Mouse (Mus musculus): ENCODE data around the gene Slco4c1. TPM values are rescaled to one million over a fixed set of nuclear protein-coding genes. Genes with fewer than 3 reads are reported as not detected.
A peak's percentile ranks its signal among the peaks of the same experiment; 100 is the strongest.

The Slco4c1 gene
- 4.7 and 5.4 TPM in 2 replicates for polyA plus RNA-seq (2014; fragmentation: Nextera tagmentation; extraction: Ambion mirVana)

- Histone ChIP-seq H3K27me3 (ENCODE audit: insufficient read depth, low read length) (peaks cover 8% of the 10 kb centered on the region; the same call in 1 of the 2 replicates), H3K9me3 (ENCODE audit: low read depth, low read length) (no peaks in the 10 kb centered on the region), H3K4me2 (peak within 1 kb of the TSS; percentile 83), H3K4me3 (ENCODE audit: low read depth, low read length) (peak within 1 kb of the TSS; percentile 45), H3K9ac (peak within 1 kb of the TSS; percentile 38; the same call in 1 of the 2 replicates), H3K27ac (ENCODE audit: low read depth) (no peak within 1 kb of the TSS), H3K4me1 (ENCODE audit: insufficient read depth) (peaks cover 5% of the 10 kb centered on the region; the same call in 1 of the 2 replicates), H3K36me3 (ENCODE audit: insufficient read depth) (no peaks in the 10 kb centered on the region)
- 1% methylated on average over 40 of the region's 40 CpGs for WGBS
- no peak for TF ChIP-seq CTCF (IDR thresholded peaks at IDR 0.05; ENCODE audit: low read depth)
- DNase-seq: peak; percentile 68
- ATAC-seq (ENCODE audit: insufficient read depth): peak; percentile 91
These were observed at the start of gene Slco4c1 for GRCm38 (mm10) chr1:96871528-96872360. TSS of gene Slco4c1 (minus strand) at chr1:96872171.

- DNase-seq: no peak
- Histone ChIP-seq H3K4me2 (no peak overlapping the region), H3K9me3 (ENCODE audit: low read depth, low read length) (no peaks in the 10 kb centered on the region), H3K27ac (ENCODE audit: low read depth) (no peak overlapping the region), H3K4me3 (ENCODE audit: low read depth, low read length) (no peak overlapping the region), H3K36me3 (ENCODE audit: insufficient read depth) (no peaks in the 10 kb centered on the region), H3K9ac (no peak overlapping the region), H3K4me1 (ENCODE audit: insufficient read depth) (no peaks in the 10 kb centered on the region), H3K27me3 (ENCODE audit: insufficient read depth, low read length) (no peaks in the 10 kb centered on the region)
- no peak for TF ChIP-seq CTCF (IDR thresholded peaks at IDR 0.05; ENCODE audit: low read depth)
- no peak for ATAC-seq (ENCODE audit: insufficient read depth)
These were observed 45.4 kb upstream of the Slco4c1 start for GRCm38 (mm10) chr1:96917333-96917732.

- H3K9ac ChIP-seq: no peak overlapping the region
- H3K9me3 ChIP-seq (ENCODE audit: low read depth, low read length): no peaks in the 10 kb centered on the region
- ATAC-seq (ENCODE audit: insufficient read depth): no peak; the same call in 1 of the 2 replicates
- peak; percentile 31 for DNase-seq
- TF ChIP-seq CTCF (IDR thresholded peaks at IDR 0.05; ENCODE audit: low read depth): no peak
- no peak overlapping the region for H3K4me2 ChIP-seq
- no peaks in the 10 kb centered on the region for H3K27me3 ChIP-seq (ENCODE audit: insufficient read depth, low read length)
- no peaks in the 10 kb centered on the region for H3K4me1 ChIP-seq (ENCODE audit: insufficient read depth)
- no peak overlapping the region for H3K27ac ChIP-seq (ENCODE audit: low read depth)
- no peaks in the 10 kb centered on the region for H3K36me3 ChIP-seq (ENCODE audit: insufficient read depth)
- H3K4me3 ChIP-seq (ENCODE audit: low read depth, low read length): no peak overlapping the region
These were observed 11.8 kb upstream of the Slco4c1 start for GRCm38 (mm10) chr1:96883788-96884187.

GRCm38 (mm10) chr1:96878572-96878971, 6.6 kb upstream of the Slco4c1 start:
- no peak overlapping the region for H3K4me2 ChIP-seq
- no peaks in the 10 kb centered on the region for H3K9me3 ChIP-seq (ENCODE audit: low read depth, low read length)
- H3K27me3 ChIP-seq (ENCODE audit: insufficient read depth, low read length): no peaks in the 10 kb centered on the region
- no peaks in the 10 kb centered on the region for H3K36me3 ChIP-seq (ENCODE audit: insufficient read depth)
- no peak for ATAC-seq (ENCODE audit: insufficient read depth)
- WGBS: 64% methylated on average over 1 of the region's 1 CpGs
- no peak for TF ChIP-seq CTCF (IDR thresholded peaks at IDR 0.05; ENCODE audit: low read depth)
- no peak overlapping the region for H3K4me3 ChIP-seq (ENCODE audit: low read depth, low read length)
- no peaks in the 10 kb centered on the region for H3K4me1 ChIP-seq (ENCODE audit: insufficient read depth)
- no peak overlapping the region for H3K9ac ChIP-seq
- DNase-seq: no peak
- H3K27ac ChIP-seq (ENCODE audit: low read depth): no peak overlapping the region

GRCm38 (mm10) chr1:96876076-96876475, 4.1 kb upstream of the Slco4c1 start:
- H3K4me1 ChIP-seq (ENCODE audit: insufficient read depth): peaks cover 5% of the 10 kb centered on the region; the same call in 1 of the 2 replicates
- H3K9ac ChIP-seq: no peak overlapping the region
- H3K27ac ChIP-seq (ENCODE audit: low read depth): no peak overlapping the region
- 81% methylated on average over 1 of the region's 1 CpGs for WGBS
- DNase-seq (no peak), ATAC-seq (ENCODE audit: insufficient read depth) (no peak)
- no peak overlapping the region for H3K4me3 ChIP-seq (ENCODE audit: low read depth, low read length)
- no peak overlapping the region for H3K4me2 ChIP-seq
- no peaks in the 10 kb centered on the region for H3K36me3 ChIP-seq (ENCODE audit: insufficient read depth)
- peaks cover 8% of the 10 kb centered on the region; the same call in 1 of the 2 replicates for H3K27me3 ChIP-seq (ENCODE audit: insufficient read depth, low read length)
- no peaks in the 10 kb centered on the region for H3K9me3 ChIP-seq (ENCODE audit: low read depth, low read length)
- no peak for TF ChIP-seq CTCF (IDR thresholded peaks at IDR 0.05; ENCODE audit: low read depth)

- WGBS: 67% methylated on average over 1 of the region's 1 CpGs
- TF ChIP-seq CTCF (IDR thresholded peaks at IDR 0.05; ENCODE audit: low read depth): no peak
- no peak overlapping the region for H3K4me3 ChIP-seq (ENCODE audit: low read depth, low read length)
- no peaks in the 10 kb centered on the region for H3K36me3 ChIP-seq (ENCODE audit: insufficient read depth)
- peaks cover 8% of the 10 kb centered on the region; the same call in 1 of the 2 replicates for H3K27me3 ChIP-seq (ENCODE audit: insufficient read depth, low read length)
- no peaks in the 10 kb centered on the region for H3K9me3 ChIP-seq (ENCODE audit: low read depth, low read length)
- DNase-seq: no peak
- ATAC-seq (ENCODE audit: insufficient read depth): no peak
- peaks cover 5% of the 10 kb centered on the region; the same call in 1 of the 2 replicates for H3K4me1 ChIP-seq (ENCODE audit: insufficient read depth)
- H3K4me2 ChIP-seq: no peak overlapping the region
- H3K9ac ChIP-seq: no peak overlapping the region
- H3K27ac ChIP-seq (ENCODE audit: low read depth): no peak overlapping the region
These were observed 2.7 kb upstream of the Slco4c1 start for GRCm38 (mm10) chr1:96874636-96875035.

GRCm38 (mm10) chr1:96872361-96872693, 356 bp upstream of the Slco4c1 start:
- peak overlapping the region; percentile 83 for H3K4me2 ChIP-seq
- DNase-seq: no peak
- H3K27me3 ChIP-seq (ENCODE audit: insufficient read depth, low read length): peaks cover 8% of the 10 kb centered on the region; the same call in 1 of the 2 replicates
- no peaks in the 10 kb centered on the region for H3K9me3 ChIP-seq (ENCODE audit: low read depth, low read length)
- no peak for TF ChIP-seq CTCF (IDR thresholded peaks at IDR 0.05; ENCODE audit: low read depth)
- H3K36me3 ChIP-seq (ENCODE audit: insufficient read depth): no peaks in the 10 kb centered on the region
- H3K27ac ChIP-seq (ENCODE audit: low read depth): no peak overlapping the region
- peak overlapping the region; percentile 38; the same call in 1 of the 2 replicates for H3K9ac ChIP-seq
- H3K4me3 ChIP-seq (ENCODE audit: low read depth, low read length): peak overlapping the region; percentile 45
- ATAC-seq (ENCODE audit: insufficient read depth): no peak
- peaks cover 5% of the 10 kb centered on the region; the same call in 1 of the 2 replicates for H3K4me1 ChIP-seq (ENCODE audit: insufficient read depth)
- 1% methylated on average over 10 of the region's 10 CpGs for WGBS
